ENCODE assay signal across 32 mouse cellular contexts in genomic region chr13:36592291-36592690, GRCm38 (mm10).
"Had no signal": no experiment of that assay in that cellular context is flagged by ENCODE, and none has a peak within 500 bp of the region (broad histone marks: within the 10 kb centered on the region; RNA-seq: fewer than 3 reads in every experiment).

No protein-coding gene starts in this region.

- H3K27me3 ChIP-seq: heart, embryonic 12.5 days; heart, embryonic 13.5 days; heart, embryonic 15.5 days; hindbrain, embryonic 12.5 days; hindbrain, embryonic 15.5 days; intestine, embryonic 15.5 days; kidney, embryonic 15.5 days had no signal

- H3K4me2 ChIP-seq: heart, embryonic 11.5 days; heart, embryonic 12.5 days; heart, embryonic 13.5 days; heart, embryonic 15.5 days; hindbrain, embryonic 12.5 days; hindbrain, embryonic 14.5 days; hindbrain, embryonic 15.5 days; intestine, embryonic 15.5 days; kidney, embryonic 15.5 days had no signal

- H3K36me3 ChIP-seq: heart, embryonic 10.5 days; heart, embryonic 12.5 days; heart, embryonic 13.5 days; heart, embryonic 15.5 days; hindbrain, embryonic 10.5 days; hindbrain, embryonic 12.5 days; hindbrain, embryonic 15.5 days; intestine, embryonic 15.5 days; kidney, embryonic 15.5 days had no signal

- DNase-seq: heart, postnatal 10 days; heart, postnatal 14 days; heart, postnatal 36 days; heart, postnatal 4 days; kidney, adult 11 months; kidney, adult 18-20 months; kidney, adult 2 months; kidney, adult 8-10 months; kidney, adult 9 months; kidney, postnatal 10 days; kidney, postnatal 14 days; kidney, postnatal 25 days; kidney, postnatal 36 days; kidney, postnatal 4 days; layer of hippocampus, adult 9-11 months; layer of hippocampus, postnatal 36 days had no signal

- ATAC-seq: inflammation-experienced regulatory T-cells, adult 6 months; intestine, embryonic 15.5 days; intestine, embryonic 16.5 days; intestine, postnatal 0 days had no signal

- H3K4me1 ChIP-seq: heart, embryonic 10.5 days; heart, embryonic 12.5 days; heart, embryonic 13.5 days; heart, embryonic 15.5 days; hindbrain, embryonic 12.5 days; hindbrain, embryonic 15.5 days; intestine, embryonic 15.5 days; kidney, embryonic 15.5 days had no signal

- H3K9ac ChIP-seq: heart, embryonic 12.5 days; heart, embryonic 13.5 days; heart, embryonic 15.5 days; hindbrain, embryonic 12.5 days; hindbrain, embryonic 14.5 days; hindbrain, embryonic 15.5 days; intestine, embryonic 15.5 days; kidney, embryonic 15.5 days had no signal

- H3K9me3 ChIP-seq: heart, embryonic 10.5 days; heart, embryonic 12.5 days; heart, embryonic 13.5 days; heart, embryonic 15.5 days; hindbrain, embryonic 15.5 days; intestine, embryonic 15.5 days; kidney, embryonic 15.5 days had no signal

- H3K27ac ChIP-seq: heart, embryonic 10.5 days; heart, embryonic 13.5 days; heart, embryonic 15.5 days; hindbrain, embryonic 10.5 days; hindbrain, embryonic 12.5 days; hindbrain, embryonic 14.5 days; hindbrain, embryonic 15.5 days; intestine, embryonic 15.5 days; kidney, embryonic 15.5 days; kidney, postnatal 0 days; left cerebral cortex, adult 2 months had no signal

- H3K4me3 ChIP-seq: heart, embryonic 10.5 days; heart, embryonic 12.5 days; heart, embryonic 13.5 days; heart, embryonic 15.5 days; hindbrain, embryonic 10.5 days; hindbrain, embryonic 12.5 days; hindbrain, embryonic 15.5 days; intestine, embryonic 15.5 days; kidney, embryonic 15.5 days; left cerebral cortex, adult 2 months had no signal
